Comparison of ENCODE assay signal across 17 mouse cellular contexts in the genomic region with DNA sequence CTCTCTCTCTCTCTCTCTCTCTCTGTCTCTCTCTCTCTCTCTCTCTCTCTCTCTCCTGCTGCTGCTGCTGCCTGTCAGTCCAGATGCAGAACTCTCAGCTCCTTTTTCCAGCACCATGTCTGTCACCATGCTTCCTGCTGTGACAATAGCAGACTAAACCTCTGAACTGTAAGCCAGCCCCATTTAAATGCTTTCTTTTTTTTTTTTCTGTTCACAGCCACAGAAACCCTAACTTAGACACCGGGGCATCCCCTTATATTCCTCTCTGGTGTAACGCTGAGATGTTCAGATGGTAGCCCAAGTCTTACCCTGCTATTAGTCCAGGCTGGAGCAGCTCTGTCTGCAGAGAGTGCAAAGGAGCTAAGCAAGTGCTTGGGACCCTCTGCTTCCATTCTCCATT. TPM values are rescaled to one million over a fixed set of nuclear protein-coding genes. Genes with fewer than 3 reads are reported as not detected.
"Had no signal": no experiment of that assay in that cellular context is flagged by ENCODE, and none has a peak within 500 bp of the region (broad histone marks: within the 10 kb centered on the region; RNA-seq: fewer than 3 reads in every experiment).

No protein-coding gene starts in this region.

- H3K9ac ChIP-seq: neural tube, embryonic 13.5 days; neural tube, embryonic 15.5 days; stomach, embryonic 15.5 days had no signal

- H3K27me3 ChIP-seq: neural tube, embryonic 13.5 days; neural tube, embryonic 15.5 days; stomach, embryonic 15.5 days had no signal

- H3K27ac ChIP-seq: neural tube, embryonic 13.5 days; neural tube, embryonic 15.5 days; stomach, embryonic 15.5 days; stomach, postnatal 0 days had no signal

- H3K9me3 ChIP-seq: neural tube, embryonic 13.5 days; neural tube, embryonic 15.5 days; stomach, embryonic 15.5 days had no signal

- H3K36me3 ChIP-seq: neural tube, embryonic 13.5 days; neural tube, embryonic 15.5 days; stomach, embryonic 15.5 days had no signal

- DNase-seq: retina, postnatal 1 day; right cerebral cortex, adult 18-20 months; right cerebral cortex, postnatal 14 days; right cerebral cortex, postnatal 25 days; right cerebral cortex, postnatal 4 days; spleen, adult 18-20 months; thymus, adult 18-20 months; thymus, adult 2 months; thymus, postnatal 14 days; thymus, postnatal 25 days; thymus, postnatal 36 days; thymus, postnatal 4 days had no signal

- H3K4me1 ChIP-seq: neural tube, embryonic 13.5 days; neural tube, embryonic 15.5 days; stomach, embryonic 15.5 days had no signal

- H3K4me2 ChIP-seq: neural tube, embryonic 13.5 days; neural tube, embryonic 15.5 days; stomach, embryonic 15.5 days had no signal

- H3K4me3 ChIP-seq: neural tube, embryonic 13.5 days; neural tube, embryonic 15.5 days; stomach, embryonic 15.5 days had no signal

RNA-seq across cellular contexts. Expression of gene Vash1, which starts 54.3 kb away (rescaled TPM):
- total RNA-seq: neutrophil, adult 5-6 weeks had no signal
